Mouse (Mus musculus) brain, embryonic 14.5 days (tissue): ENCODE measurements around the gene Celf1. TPM values are rescaled to one million over a fixed set of nuclear protein-coding genes. Genes with fewer than 3 reads are reported as not detected.
"Not testable (repeated sequence)": the region's sequence is repeated elsewhere in the genome, so short reads cannot be mapped to it uniquely, and the experiment has no call there.

ENCODE experiments used
- DNase-seq: peaks from one replicate; pipeline ENCODE4 v3.0.0-alpha.2; 2011; ENCODE audit warnings: low read depth
- CTCF ChIP-seq: fragments of 200-500 bp; IDR thresholded peaks from 2 replicates; pipeline ENCODE4 v1.5.1; 2012; ENCODE audit warnings: inconsistent platforms, mild to moderate bottlenecking, moderate library complexity, borderline replicate concordance; ENCODE audit not compliant: insufficient read depth, insufficient read length; ENCODE audit errors: extremely low read depth
- POLR2A ChIP-seq: fragments of 200-500 bp; IDR thresholded peaks from 2 replicates; pipeline ENCODE4 v1.6.1; 2012; ENCODE audit warnings: mild to moderate bottlenecking, inconsistent platforms, borderline replicate concordance; ENCODE audit not compliant: poor library complexity, insufficient read depth, insufficient read length, severe bottlenecking; ENCODE audit errors: extremely low read depth
- polyA plus RNA-seq: library from polyadenylated mRNA; depleted of rRNA; stranded (reverse); fragments of >200 nt; gene quantifications from 2 replicates; pipeline ENCODE4 v1.2.3, GENCODE M21; 2012

Gene Celf1
- polyA plus RNA-seq, 1 experiment = 130 TPM

DNA sequence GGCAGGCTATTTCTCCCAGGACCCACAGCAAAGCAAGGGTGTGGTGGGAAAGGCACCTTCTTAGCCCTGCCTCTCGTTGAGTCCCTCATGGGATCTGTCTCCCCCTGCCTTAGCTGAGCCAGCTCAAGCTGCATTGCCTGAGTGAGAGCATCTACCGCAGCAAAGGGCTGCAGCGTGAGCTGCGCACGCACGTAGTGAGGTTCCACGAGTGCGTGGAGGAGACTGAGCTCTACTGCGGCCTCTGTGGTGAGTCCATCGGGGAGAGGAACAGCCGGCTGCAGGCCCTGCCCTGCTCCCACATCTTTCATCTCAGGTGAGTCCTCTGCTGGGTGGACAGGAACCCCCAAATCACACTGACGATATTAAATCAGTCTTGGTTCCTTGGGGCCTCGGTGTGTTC lies 104.5 kb downstream of the Celf1 start:
- no peak for DNase-seq
- TF ChIP-seq POLR2A = no peak
- TF ChIP-seq CTCF = no peak

DNA sequence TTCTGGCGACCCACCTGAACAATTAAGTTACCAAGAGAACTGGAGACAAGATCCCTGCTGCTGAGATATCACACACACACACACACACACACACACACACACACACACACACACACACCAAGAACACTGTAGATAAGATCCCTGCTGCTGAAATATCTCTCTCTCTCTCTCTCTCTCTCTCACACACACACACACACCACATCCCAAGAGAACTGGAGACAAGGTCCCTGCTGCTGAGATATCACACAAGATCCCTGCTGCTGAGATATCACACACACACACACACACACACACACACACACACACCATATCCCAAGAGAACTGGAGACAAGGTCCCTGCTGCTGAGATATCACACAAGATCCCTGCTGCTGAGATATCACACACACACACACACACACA lies 105.6 kb downstream of the Celf1 start:
- not testable (repeated sequence) for DNase-seq

DNA sequence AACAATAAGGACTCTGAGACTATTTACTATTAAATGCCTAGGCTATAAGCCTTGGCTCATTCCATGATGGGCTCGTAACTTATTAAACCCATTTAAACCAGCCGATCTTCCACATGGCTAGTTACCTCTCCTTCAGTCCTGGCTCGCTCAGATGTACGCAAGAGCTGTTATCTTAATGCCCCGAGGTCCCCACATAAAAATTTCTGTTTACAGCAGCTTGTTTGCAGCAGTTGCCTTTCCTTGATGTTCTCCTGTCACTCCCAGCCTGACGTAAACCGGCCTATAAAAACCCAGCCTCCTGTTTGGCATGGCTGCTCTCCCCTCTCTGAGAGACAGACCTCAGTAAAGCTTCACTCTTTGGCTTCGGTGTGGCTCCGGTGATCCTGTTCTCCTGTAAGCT lies 107.2 kb downstream of the Celf1 start:
- DNase-seq = no peak
- TF ChIP-seq CTCF (no peak), POLR2A (no peak)

DNA sequence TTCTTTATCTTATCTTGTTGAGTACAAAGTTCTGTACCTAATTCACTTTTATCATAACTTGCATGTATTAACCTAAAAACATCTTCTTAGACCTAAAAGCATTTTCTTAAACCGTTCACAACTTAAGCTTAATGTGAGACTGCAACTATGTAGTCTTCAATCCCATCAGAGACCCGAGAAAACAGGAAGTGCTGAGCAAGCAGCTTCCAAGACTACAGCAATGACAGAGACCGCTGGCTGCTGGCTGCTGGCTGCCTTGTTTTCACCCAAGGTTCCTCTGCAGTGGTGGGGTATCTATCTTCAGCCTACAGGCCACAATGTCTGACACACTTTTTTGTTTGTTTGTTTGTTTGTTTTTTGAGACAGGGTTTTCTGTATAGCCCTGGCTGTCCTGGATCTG lies 111.7 kb downstream of the Celf1 start:
- DNase-seq = no peak
- TF ChIP-seq CTCF (no peak), POLR2A (no peak)

DNA sequence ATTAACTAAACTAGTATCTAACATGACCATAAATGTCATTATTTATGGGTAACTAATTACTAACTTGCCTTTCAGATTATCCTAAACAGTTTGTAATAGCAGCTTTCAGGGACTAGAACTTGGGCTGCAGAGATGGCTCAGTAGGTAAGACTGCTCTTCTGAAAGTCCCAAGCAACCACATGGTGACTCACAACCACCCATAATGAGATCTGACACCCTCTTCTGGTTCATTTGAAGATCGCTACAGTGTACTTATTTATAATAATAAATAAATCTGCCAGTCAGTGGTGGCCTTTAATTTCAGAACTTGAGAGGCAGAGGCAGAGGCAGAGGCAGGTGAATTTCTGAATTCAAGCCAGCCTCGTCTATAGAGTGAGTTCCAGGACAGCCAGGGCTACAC lies 112.6 kb downstream of the Celf1 start:
- TF ChIP-seq CTCF (no peak), POLR2A (no peak)
- no peak for DNase-seq

DNA sequence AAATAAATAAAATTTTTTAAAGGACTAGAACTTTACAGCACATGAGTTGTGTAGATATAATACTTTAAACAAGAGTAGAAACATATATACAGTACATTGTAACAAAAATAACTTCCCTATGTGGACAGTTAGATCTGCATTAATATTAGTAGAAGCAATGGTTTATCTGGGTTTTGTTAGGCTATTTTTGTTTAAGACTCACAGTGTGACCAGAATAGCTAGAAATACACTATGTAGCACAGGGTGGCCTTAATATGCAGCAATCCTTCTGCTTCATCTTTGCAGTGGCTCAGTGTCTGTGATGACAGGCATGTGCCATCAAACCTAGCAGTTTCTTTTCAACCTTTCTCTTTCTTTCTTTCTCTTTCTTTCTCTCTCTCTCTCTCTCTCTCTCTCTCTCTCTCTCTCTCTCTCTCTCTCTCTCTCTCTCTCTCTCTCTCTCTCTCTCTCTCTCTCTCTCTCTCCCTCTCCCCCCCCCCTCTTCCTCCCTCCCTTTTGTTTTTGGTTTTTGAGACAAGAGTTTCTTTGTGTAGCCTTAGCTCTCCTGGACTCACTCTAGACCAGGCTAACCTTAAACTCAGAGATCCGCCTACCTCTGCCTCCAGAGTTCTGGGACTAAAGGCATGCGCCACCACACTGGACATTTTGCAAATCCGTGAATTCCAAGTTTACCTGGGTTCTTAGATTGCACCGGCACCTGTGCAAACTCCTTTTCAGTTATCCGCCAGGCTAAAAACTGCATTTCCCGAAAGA lies 113.2 kb downstream of the Celf1 start:
- TF ChIP-seq CTCF (no peak), POLR2A (no peak)
- DNase-seq = no peak

DNA sequence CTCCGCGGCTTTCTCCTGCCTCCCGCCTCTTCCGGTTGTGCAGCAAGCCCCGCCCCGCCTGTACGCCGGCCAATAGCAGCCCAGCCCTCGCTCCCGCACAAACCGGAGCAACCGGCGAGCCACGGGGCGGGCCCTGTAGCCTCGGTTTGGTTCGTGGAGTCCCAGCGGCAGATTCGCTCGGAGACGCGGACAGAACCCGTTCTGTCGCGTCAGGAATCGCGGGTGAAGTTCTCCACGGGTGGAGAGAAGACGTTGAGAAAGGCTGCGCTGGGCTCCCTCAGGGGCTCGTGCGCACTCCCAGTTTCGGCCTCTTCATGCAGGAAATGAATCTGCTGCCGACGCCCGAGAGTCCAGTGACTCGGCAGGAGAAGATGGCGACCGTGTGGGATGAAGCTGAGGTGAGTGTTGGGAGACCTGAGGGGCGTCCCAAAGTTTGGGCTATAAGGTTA lies 113.8 kb downstream of the Celf1 start, which contains the start of gene Psmc3:
TSS of gene Psmc3 (plus strand) at position 76 of the 449 bp plus-strand sequence.
- TF ChIP-seq CTCF (no peak), POLR2A (peak; percentile 50; the same call in 1 of the 2 replicates)

DNA sequence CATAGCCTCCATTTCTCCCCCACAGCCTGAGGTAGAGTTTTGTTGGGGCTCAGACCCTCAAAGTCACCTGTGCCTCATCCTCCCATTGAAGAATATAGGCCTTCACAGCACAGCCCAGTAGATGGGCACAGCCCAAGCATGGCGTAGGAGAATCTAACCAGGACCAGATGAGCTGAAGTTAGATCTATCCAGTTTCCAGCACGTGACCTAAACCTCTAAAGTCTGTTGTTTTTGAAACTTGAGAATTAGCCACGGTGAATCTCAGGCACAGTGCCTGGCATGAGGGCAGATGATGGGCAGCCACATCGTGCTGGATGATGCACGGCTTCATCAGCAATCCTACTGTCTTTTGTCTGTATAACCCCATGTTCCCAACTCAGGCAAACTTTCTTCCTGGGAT lies 118.3 kb downstream of the Celf1 start:
- TF ChIP-seq CTCF (no peak), POLR2A (no peak)
- no peak for DNase-seq

More for the DNA sequence above, 113.8 kb downstream of the Celf1 start, which contains the start of gene Psmc3:
- DNase-seq = peak; percentile 98

DNA sequence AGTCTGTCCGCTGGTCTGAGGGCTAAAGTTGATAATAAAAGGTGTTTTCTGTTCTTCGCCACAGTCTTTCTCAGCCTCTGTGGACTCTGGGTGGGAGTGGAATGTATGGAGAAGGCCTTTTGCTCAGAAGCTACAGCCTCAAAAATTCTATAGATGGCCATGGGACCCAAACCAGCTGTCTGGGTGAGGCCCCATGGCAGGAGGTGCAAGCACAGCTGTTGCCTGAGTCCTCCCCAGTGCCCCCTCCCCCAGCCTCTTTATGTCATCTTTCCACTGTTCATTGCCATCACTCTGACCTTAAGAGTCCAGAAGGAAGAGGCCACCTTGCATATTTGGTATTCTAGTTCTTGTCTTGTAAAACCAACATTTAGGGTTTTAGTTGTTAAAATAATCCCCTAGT lies 119.2 kb downstream of the Celf1 start:
- no peak for DNase-seq
- TF ChIP-seq CTCF (no peak), POLR2A (no peak)

DNA sequence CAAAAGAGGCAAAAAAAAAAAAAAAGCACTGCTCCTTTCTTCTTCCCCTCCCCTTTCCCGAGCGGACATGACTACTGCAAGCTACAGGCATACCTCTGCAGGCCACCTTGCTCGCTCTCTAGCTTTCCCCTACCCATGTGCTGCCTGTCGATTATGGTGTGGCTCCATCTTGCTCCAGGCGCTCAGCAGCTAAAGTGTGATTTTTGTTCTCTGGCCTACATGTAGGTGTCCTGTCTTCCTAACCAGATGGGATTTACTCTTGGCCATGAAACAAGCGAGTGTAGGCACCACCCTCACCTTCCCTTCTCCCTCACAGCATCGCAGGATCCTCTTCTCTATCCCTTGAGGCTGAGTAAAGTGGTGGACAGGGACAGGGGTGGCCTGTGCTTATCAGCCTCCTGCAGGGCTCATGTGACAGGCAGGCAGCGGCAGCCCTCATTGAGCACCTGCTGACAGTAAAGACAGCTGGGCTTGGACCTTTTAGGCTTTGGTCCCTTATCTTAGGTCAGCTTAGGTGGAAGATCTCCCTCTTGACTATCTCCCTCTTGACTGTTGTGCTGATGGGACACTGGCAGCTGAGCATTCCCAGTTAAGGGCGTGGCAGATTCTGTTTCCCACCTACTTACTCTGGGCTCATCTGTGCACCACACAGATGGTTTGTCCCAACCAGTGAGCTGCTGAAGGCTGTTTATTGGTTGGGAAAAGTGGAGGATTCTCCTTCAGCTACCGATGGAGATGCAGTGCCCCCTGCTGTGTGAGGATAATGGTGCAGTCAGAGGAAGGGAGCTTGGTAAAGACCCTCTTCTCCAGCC lies 120.6 kb downstream of the Celf1 start:
- DNase-seq = peak; percentile 66
- TF ChIP-seq POLR2A (no peak), CTCF (peak; percentile 59; the same call in 1 of the 2 replicates)

DNA sequence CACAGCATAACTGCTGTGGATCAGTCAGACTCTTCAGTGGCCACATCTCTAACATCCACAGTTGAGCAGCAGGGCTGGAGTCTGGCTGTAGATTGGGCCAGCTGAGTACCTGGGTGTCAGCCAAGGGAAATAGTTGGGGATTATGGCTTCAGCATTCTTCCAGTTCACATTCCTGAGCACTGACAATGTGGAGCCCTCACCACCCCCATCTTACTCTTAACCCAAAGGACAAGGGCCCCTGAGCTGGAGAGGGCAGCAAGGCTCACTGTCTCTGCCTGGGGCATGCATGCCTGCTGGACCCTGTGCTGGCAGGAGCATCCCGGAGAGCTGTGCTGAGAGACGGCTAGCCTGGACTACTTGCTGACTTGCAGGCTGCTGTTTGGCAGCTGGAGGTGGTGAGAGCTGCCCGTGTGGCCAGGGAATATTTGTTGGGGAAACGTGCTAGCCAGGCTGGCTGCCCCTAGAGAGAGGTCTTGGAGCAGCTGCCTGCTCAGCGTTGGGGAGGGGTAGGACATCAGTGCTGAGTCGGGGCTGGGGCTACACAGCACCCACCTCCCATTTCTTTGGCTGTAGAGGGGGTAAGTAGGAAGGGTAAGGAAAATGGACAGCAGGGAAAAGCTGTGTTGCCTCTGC lies 121.8 kb downstream of the Celf1 start:
- no peak for DNase-seq
- TF ChIP-seq POLR2A (no peak), CTCF (no peak)

DNA sequence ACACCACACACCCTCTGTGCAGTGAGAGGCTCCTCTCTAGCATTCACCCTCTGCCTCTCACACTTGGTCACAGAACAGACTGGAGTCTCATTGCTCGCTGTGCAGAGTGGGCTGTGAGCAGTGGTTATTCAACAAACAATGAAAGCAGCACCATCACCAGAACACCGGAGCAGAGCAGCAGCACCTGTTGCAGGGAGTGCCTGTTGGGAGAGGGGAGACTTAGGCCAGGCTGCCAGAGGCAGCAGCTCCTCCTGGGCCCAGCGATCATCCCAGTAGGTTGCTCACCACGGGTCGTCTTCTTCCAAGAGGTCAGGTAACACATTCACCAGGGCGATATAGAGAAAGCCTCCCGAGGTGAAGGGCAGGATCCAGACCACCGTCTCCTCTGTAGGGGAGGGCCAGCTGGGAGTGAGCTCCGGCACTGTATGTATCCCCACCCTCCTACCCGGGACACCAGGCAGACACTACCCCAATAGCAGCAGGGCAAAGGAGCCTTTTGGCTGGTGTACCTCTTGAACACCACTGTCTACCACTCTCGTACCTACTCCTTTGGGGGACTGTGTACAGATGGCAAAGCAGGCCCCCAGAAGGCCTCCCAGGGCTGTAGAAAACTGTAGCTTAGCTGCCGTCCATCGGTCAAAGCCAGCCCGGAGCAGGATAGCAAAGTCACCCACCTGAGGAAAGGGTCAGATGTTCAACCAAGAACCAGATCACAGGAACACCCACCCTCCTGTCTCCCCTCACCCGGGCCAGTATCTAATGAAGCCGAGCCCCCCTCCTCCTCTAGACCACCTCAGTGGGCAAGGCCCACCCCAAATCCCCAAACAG lies 122.8 kb downstream of the Celf1 start:
- TF ChIP-seq CTCF = no peak
- TF ChIP-seq POLR2A = no peak
- DNase-seq = no peak
